Mouse (Mus musculus) cerebellum, adult 2 months (tissue): ENCODE results near the gene Sin3b. TPM values are rescaled to one million over a fixed set of nuclear protein-coding genes. Genes with fewer than 3 reads are reported as not detected.

ENCODE experiments used
- DNase-seq, 2 experiments: peaks; one replicate each; pipeline ENCODE4 v3.0.0; 2021
- H3K27ac ChIP-seq: fragments of 200-500 bp; 2 replicates; pipeline ENCODE4 v1.5.1; 2012; ENCODE audit warnings: low read length, control low read depth, inconsistent platforms; ENCODE audit not compliant: insufficient read depth
- H3K27me3 ChIP-seq: fragments of 200-500 bp; 2 replicates; pipeline ENCODE4 v1.6.1; 2012; ENCODE audit warnings: inconsistent platforms, mild to moderate bottlenecking, low read length, moderate library complexity; ENCODE audit not compliant: control insufficient read depth, insufficient read depth
- H3K4me1 ChIP-seq: fragments of 200-500 bp; 2 replicates; pipeline ENCODE4 v1.6.1; 2011; ENCODE audit warnings: low read length; ENCODE audit not compliant: control insufficient read depth, insufficient read depth
- H3K4me3 ChIP-seq: fragments of 200-500 bp; replicated peaks from 2 replicates; pipeline ENCODE3; 2011; ENCODE audit warnings: mild to moderate bottlenecking, low read depth, low read length, control low read depth; ENCODE audit not compliant: insufficient read depth
- CTCF ChIP-seq: fragments of 200-500 bp; IDR thresholded peaks from 2 replicates; pipeline ENCODE4 v1.5.1; 2011; ENCODE audit warnings: low read depth, mild to moderate bottlenecking, control low read depth, low read length, moderate library complexity, borderline replicate concordance; ENCODE audit not compliant: insufficient read depth
- POLR2A ChIP-seq: fragments of 200-500 bp; IDR thresholded peaks from 2 replicates; pipeline ENCODE4 v1.6.1; 2011; ENCODE audit warnings: low read length, control low read depth, borderline replicate concordance; ENCODE audit not compliant: insufficient read depth
- WGBS: fragments of 180-500 bp; shearing (Covaris S2); methylation state at CpG from one replicate; pipeline ENCODE4 v1.1.7; 2018; 5-methylcytosine and 5-hydroxymethylcytosine counted together
- polyA plus RNA-seq: library from polyadenylated mRNA; depleted of rRNA; stranded (reverse); fragments of >200 nt; gene quantifications from 2 replicates; pipeline ENCODE4 v1.2.3, GENCODE M21; 2012

Gene Sin3b
- polyA plus RNA-seq, 1 experiment, result 101 TPM

GRCm38 (mm10) chr8:72749846-72750245 is 26.8 kb downstream of the Sin3b start:
- no peaks in the 10 kb centered on the region for H3K27me3 ChIP-seq
- H3K27ac ChIP-seq, result no peak overlapping the region
- no peak for DNase-seq
- no peak overlapping the region for H3K4me3 ChIP-seq
- WGBS, result 84% methylated on average over 26 of the region's 26 CpGs
- no peak for TF ChIP-seq CTCF
- no peaks in the 10 kb centered on the region for H3K4me1 ChIP-seq

GRCm38 (mm10) chr8:72750266-72750665 is 27.2 kb downstream of the Sin3b start:
- 96% methylated on average over 6 of the region's 6 CpGs for WGBS
- Histone ChIP-seq H3K4me3 (no peak overlapping the region), H3K27me3 (no peaks in the 10 kb centered on the region), H3K27ac (no peak overlapping the region), H3K4me1 (no peaks in the 10 kb centered on the region)
- TF ChIP-seq POLR2A, result no peak
- no peak for TF ChIP-seq CTCF
- DNase-seq, result peak in 1 of 2 experiments; percentile 6

GRCm38 (mm10) chr8:72751126-72751525 is 28.0 kb downstream of the Sin3b start:
- Histone ChIP-seq H3K4me1 (no peaks in the 10 kb centered on the region), H3K4me3 (no peak overlapping the region), H3K27me3 (no peaks in the 10 kb centered on the region), H3K27ac (no peak overlapping the region)
- TF ChIP-seq POLR2A, result no peak
- no peak for TF ChIP-seq CTCF
- DNase-seq, result peak in 1 of 2 experiments; percentile 3
- WGBS, result 87% methylated on average over 3 of the region's 3 CpGs

GRCm38 (mm10) chr8:72752289-72752688 is 29.2 kb downstream of the Sin3b start:
- WGBS, result 77% methylated on average over 3 of the region's 3 CpGs
- Histone ChIP-seq H3K27me3 (no peaks in the 10 kb centered on the region), H3K27ac (no peak overlapping the region), H3K4me3 (no peak overlapping the region), H3K4me1 (no peaks in the 10 kb centered on the region)
- TF ChIP-seq CTCF, result no peak
- no peak for TF ChIP-seq POLR2A
- peak in 1 of 2 experiments; percentile 3 for DNase-seq

GRCm38 (mm10) chr8:72753165-72753564 is 30.1 kb downstream of the Sin3b start:
- Histone ChIP-seq H3K4me1 (no peaks in the 10 kb centered on the region), H3K4me3 (no peak overlapping the region), H3K27me3 (no peaks in the 10 kb centered on the region), H3K27ac (no peak overlapping the region)
- DNase-seq, result peak in 1 of 2 experiments; percentile 5
- TF ChIP-seq POLR2A (no peak), CTCF (no peak)
- WGBS, result 88% methylated on average over 9 of the region's 9 CpGs

- no peak overlapping the region for H3K27ac ChIP-seq
- no peak overlapping the region for H3K4me3 ChIP-seq
- H3K4me1 ChIP-seq, result no peaks in the 10 kb centered on the region
- H3K27me3 ChIP-seq, result no peaks in the 10 kb centered on the region
- WGBS, result 93% methylated on average over 2 of the region's 2 CpGs
- DNase-seq, result no peak
- TF ChIP-seq CTCF, result no peak
- TF ChIP-seq POLR2A, result no peak
Measured at GRCm38 (mm10) chr8:72753781-72754180, 30.7 kb downstream of the Sin3b start.

- DNase-seq, result no peak
- Histone ChIP-seq H3K4me3 (no peak overlapping the region), H3K27ac (no peak overlapping the region), H3K27me3 (no peaks in the 10 kb centered on the region), H3K4me1 (no peaks in the 10 kb centered on the region)
- WGBS, result 100% methylated on average over 2 of the region's 2 CpGs
- TF ChIP-seq POLR2A (no peak), CTCF (no peak)
Measured at GRCm38 (mm10) chr8:72756031-72756430, 32.9 kb downstream of the Sin3b start.

- Histone ChIP-seq H3K27ac (no peak overlapping the region), H3K27me3 (no peaks in the 10 kb centered on the region), H3K4me1 (no peaks in the 10 kb centered on the region), H3K4me3 (no peak overlapping the region)
- no peak for TF ChIP-seq POLR2A
- WGBS, result 95% methylated on average over 35 of the region's 35 CpGs
- peak in 1 of 2 experiments; percentile 5 for DNase-seq
Measured at GRCm38 (mm10) chr8:72756771-72757390, 33.8 kb downstream of the Sin3b start.
